Mouse (Mus musculus): ENCODE data around the gene Mroh2a.

The Mroh2a gene

DNA sequence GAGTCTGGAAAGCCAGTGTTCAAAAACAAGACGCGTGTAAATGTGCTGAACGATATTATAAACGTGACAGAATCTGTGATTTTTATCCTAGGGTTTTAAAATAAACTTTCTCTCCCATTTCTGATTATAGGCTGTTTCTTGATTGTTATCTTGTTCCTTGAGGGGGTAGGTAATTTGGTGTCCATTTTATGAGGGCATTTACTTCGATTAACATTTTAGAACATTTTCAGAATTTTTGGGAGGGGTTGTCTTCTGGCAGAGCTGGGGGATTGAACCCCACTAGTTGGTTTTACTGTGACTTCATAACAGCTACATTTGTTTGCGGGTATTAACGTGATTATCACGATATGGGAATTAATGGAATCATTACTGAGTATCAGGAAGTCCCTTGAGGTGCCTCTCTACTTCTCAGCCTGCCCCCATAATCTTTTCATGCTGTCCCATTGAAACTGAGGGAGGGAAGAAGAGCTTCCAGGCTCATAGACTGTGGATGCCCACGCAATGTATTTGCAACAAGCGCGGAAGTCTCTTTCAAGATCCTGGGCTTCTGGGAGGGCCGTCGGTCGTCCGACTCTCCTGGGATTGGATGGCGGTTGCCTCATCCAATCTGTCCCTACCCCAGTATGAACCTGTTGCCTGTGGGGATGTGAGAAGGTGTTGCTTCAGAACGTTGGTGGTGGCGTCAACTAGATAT is 51.2 kb downstream of the Mroh2a start:
- peak; percentile 95 for DNase-seq

DNA sequence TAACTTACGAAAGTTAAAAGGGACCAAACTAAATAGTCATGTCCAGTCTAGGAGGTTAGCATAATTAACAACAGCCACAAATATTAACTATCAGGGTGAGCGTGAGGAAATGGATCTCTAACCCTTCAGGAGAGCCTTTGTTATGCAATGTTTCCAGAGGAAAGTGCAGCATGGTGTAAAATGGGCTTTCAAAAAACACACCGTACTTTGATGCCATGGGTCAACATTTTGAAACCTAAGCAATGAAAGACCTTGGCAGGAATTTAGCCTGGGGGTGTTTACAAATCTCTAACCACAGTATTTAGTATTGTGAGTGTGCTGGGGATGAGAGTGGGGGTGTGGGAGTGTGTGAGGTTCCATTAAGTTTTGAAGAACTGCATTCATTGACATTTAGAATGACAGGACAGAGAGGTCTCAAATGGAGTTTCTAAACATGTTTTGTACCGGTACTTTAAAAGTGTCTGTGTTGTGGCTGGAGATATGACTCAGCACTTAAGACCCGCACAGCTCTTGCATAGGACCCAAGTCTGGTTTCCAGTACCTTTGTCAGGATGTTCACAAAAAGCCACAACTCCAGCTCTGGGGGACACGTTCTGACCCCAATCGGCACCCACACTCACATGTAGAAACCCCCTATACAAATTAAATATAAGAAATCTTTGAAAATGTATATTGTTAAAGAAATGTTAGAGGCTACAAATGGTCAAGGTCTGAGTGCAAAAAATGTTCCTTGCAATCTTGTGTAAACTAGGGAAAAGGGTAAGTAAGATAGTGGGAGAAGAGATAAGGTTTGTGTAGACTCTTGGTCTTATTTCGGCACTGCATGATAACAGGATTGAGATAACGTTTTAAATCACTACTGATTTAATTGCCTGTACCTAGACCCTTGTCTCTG is 52.6 kb downstream of the Mroh2a start:
- DNase-seq = peak; percentile 89

DNA sequence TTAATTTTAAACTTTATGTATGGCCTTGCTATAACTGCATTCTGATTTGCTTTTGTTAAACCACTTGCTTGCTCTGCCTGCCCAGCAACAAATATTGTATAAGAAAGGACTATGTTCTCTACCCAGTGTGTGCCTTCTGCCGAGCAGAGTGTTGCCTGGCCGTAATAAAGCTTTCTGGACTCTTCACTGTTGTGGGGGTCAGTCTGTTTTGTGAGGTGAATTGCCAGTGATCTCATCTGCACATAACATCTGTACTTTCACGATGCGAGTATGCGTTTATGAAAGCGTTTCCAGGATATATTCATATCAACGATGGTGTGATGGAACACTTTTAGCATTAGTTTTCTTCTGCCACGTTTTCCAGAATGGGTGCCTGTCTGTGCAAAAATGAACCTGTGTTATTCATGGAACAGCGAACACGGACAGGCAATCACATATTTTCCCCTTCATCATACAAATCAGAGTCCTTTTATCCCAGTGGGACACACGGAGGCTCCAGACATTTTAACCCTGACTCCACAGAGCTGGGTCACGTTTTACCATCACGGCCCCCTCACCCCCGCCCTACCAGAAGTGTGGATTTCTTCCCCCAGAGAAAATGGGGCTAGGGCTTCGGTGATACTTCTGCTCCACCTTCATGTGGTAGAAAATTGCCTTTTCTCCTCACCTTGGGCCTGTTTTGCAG is 53.4 kb downstream of the Mroh2a start:
- peak; percentile 91 for DNase-seq

DNA sequence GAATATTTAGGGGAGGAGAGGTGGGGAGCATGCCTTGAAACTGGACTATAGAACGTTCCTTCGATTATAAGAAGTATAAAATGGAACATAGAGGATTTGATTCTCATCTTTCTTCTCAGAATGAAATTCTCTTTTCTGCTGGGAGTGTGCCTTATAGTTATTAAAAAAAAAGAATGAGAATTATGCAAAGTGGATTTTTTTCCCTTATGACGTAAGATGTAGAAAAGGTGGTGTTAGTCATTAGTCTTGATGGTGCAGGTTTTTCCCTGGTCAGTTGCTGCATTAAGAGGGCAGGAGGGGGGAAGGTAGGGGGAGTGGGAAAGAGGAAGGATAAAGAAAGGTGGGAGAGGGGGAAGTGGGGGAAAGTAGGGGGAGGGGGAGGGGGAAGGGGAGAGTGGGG is 55.5 kb downstream of the Mroh2a start:
- DNase-seq = no peak

DNA sequence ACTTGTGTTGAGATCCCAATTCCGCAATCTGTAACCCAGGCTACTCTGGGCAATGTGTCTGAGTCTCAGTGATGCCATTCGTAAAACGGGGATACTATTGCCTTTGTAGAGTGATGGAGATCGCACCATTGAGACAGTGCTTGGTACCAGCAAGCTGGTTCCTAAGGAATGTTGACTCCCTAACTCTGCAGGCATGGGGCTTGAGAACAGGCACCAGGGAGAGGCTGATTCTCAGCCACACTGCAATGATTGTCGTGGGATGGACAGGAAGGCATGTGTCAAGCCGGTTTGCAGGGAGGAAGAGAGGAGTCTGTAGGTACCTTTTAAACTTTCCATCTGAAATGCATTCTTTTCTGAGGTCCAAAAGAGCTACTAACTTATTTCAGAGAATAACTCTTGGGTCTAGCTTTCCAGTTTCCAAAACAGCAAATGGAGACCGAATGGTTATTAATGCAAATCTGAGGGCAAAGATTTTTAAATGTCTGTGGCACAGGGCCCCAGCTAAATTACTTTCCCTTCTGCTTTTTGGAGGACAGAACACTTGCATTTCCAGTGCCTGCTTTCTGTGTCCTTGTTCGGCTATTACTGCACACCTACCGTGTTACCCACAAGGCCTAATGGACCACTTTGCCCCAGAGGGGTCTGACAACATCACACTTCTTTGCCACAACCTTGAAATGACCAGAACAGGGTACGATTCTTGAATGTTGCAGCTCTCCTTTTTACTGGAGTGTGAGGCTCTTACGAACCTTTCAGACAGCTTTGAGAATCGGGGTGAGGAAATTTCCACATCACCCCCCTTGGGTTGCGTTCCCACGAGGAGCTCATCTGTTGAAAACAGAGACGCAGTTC is 56.8 kb downstream of the Mroh2a start:
- DNase-seq = peak; percentile 93

DNA sequence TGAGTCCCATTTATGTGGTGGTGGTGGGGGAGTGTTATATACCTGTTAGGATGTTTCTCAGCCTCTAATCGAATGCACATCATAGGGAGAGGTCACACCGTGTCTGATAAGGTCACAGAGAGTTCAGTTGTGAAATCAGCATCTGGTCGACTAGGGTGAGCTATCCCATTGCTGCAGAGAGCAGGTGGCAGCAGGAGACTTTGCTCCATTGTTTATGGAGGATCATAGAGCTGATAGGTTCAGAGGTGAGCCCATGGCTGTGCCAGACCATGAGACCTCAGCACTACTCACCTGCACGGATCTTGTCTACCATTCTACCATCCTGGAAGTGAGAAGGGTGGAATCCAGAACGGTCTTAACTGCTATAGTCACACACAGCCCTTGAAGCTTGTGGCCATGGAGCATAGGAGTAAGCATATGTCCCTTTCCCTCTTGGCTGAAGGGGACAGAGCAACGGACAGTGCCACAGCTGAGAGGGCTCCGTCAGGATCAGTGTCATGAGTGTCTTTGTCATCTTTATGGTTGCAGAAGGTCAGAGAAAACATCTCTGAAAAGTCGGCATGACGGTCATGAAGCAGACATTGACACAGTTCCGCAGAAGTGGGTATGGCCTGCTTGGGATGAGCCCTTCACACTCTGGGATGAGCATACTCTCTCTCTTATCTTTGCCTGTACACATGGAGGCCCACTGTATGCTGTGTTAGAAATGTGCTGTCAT is 57.6 kb downstream of the Mroh2a start:
- DNase-seq = peak; percentile 91

DNA sequence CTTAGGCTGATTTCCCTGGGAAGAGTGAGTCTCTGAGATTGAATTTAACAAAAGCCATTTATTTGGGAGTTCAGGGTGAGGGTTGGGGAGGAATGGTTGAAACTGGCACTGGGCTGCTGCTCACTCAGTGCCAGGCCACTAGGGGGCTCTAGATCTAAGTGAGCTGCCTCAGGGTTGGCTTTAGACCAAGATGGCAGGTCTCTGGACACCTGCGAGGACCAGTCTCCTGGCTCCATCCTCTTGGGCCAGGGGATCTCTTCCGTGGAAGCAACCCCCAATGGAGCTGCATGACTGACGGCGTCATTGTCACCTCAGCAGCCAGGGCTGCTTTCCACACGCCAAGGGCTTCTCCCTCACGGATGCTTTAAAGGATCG is 58.1 kb downstream of the Mroh2a start:
- DNase-seq = peak; percentile 95

DNA sequence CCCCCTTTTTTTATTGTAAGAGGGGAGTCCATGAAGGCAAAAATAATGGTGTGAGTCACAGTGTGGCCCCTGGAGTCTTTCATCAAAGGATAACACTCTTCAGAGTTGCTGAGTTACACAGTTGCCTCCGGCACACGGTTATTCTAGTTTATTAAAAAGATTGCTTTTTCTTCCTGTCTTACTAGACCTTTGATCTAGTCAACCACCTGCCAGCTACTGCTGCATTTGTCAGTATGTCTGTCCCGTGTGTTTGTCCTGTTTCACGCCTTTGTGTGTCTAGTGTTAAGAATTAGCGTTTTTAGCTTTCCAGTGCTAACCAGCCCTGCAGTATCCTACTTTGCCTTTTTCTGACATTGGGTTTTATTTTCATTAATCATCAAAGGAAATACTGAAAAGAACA is 58.9 kb downstream of the Mroh2a start:
- DNase-seq = no peak

DNA sequence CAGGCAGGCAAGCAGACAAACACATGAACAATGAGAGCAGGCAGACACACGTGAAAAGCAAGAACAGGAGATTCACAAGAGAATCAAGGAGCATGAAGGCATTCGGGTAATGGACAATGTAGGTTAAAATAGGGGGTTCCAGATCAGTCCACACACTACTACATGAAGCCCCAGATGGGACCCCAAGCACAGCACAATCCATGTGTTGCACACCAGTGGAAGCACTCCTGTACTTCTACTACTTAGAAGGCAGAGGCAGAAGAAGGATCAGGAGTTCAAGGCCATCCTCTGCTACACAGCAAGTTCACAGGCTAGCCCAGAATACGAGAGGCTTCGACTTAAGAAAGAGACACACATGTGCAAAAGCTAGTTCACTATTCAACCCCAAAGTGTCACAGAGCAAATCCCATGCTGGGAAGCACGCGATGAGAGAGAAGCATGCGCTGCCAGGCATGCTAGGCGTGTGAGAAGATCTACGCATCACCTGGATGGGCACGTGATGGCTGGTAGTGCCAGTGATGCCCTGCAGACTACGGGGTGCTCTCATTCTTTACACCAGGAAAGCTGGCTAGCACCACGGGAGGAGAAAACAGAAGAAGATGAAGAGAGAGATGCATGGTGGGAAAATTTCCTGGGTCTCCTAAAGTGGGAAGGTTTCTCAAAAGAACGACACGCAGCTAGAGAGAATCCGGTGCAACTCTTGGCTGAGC is 59.5 kb downstream of the Mroh2a start:
- DNase-seq = peak; percentile 95

DNA sequence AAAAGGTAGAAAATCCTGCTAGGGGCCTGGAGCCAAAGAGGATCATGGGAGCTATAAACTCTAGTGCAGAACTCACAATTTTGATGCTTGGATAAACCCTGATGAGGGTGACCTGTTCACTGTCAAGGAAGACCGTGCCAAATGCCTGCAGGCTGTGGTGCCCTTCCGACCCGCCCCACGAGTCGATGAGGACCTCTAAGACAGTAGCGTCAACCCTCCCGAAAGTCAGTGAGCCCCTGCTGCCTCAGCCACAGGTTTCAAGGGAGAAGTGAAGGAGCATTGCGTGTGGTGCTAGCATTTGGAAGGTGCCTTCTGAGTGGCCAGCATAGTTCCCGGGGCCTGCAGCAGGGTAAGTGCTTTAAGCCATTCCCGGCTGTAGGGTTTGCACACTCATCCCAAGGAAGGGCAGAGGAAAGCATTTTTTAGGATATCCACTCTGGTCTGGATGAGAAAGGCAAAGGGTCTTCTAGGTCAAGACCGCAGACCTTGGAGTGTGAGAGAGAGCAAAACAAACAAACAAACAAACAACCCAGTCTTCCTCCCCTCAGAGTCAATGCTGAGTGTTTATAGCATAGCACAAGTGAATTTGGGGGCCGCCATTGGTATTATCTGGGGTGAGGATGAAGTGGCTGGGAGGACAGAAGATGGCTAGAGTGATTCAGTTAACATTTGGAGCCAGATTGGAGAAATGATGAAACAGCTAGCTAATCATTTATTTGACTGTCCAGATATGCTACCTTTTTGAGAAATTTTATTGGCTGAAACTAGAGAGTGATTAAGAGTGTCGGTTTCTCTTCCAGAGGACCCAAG is 60.3 kb downstream of the Mroh2a start:
- peak; percentile 91 for DNase-seq

DNA sequence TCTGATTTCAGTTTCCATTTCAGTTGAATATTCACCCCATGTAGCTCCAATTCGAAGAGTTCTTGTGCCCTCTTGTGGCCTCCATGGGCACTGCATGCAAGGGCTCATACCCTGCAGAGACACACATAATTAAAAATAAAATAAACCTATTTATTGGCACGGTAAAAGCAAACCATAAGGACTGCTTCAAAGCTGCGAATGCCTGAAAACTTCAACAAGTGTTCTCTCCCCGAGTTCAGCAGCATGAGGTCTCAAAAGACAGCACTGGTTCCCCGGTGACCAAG is 60.9 kb downstream of the Mroh2a start:
- DNase-seq = peak; percentile 93

DNA sequence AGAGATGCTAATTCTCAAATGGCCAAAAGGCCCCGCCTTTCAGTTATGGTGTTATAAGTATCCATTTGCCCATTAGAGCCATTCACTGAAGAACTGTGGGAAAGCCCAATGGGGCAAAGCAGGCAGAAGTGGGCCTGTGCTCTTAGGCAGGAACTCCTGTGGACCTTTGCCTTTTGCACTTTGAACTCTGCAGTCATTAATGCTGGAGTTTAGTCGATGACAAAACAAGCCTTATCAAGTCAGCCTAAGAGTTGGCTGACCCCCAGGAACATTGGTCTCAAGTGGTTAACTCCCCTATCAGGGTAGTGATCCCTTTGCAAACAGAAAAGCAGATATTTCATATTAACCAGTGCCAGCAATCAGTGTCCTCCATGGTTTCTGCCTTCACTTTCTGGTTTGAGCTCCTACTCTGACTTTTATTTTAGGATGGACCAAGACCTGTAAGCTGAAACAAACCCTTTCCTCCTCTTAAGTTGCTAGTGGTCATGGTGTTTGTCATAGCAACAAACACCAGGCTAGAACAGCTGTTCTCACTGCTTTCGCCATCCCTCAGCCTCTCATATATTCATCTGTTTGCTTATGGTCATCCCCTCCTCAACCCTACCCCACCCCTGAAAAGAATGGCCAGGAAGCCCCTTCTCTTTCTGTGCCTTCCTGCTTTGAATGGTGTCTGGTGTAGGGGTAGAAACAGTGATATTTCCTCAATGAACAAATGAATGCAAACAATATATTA is 61.4 kb downstream of the Mroh2a start:
- peak; percentile 92 for DNase-seq

DNA sequence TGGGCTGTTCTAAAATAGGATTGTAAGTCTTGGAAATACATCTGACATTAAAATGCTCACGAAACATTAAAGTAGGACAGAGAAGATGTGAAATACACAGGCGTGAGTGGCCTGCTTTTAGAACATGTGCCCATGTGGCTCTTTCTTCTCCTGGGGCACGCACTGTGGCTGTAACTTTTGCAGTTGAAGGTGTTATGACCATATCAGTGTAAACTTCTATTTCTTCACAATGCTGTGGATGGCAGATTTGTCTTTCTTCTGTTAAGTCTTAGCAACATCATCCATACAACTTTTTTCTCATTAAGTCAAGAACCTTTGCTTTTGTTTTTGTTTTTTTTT is 62.0 kb downstream of the Mroh2a start:
- peak; percentile 80 for DNase-seq

DNA sequence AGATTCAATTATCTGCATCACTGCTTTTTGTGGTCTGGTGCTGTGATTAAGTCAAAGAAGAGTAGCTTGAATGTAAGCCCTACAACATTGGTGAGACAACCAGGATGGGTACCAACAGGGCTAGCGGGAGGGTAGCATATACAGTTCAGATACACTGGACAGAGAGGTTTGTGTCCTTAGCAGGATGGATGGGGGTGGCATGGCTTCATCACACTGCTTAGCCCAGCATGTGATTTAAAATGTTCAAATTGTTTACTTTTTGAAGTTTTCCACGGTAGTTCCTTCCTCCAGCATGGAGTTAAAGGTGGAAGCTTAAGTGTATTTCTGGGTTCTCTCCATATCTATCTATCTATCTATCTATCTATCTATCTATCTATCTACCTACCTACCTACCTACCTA is 62.4 kb downstream of the Mroh2a start:
- no peak for DNase-seq

DNA sequence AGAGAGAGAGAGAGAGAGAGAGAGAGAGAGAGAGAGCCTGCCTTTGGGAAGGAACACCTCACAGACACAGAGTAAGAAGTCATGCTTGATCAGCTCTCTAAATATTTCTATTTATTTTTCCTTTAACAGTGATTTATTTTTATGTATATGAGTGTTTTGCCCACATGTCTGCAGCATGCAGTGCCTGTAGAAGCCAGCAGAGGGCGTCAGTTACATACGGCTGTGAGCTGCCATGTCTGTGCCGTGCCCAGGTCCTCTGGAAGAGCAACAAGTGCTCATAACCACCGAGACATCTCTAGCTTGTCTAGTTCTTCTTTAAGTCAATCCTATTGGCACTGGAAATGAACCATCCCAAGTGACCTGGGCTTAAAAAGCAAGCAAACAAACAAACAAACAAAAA is 63.1 kb downstream of the Mroh2a start:
- peak; percentile 91 for DNase-seq

DNA sequence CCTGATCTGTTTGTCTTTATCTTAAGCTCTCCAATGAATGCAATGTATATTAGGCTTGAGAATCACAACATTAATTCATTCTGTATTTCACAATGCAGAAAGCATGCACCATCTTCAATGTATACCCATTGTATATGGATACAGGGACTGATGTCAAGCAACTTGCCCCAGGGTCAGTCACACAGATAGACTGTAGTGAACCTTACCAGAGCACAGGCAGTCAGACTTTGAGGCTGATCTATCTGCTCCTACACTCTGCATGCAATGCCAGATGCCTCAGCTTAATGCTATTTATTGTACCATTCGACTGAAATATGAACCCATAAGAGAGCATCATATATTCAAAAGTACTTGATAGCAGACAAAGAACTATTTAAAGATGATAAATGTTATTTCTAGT is 63.7 kb downstream of the Mroh2a start:
- DNase-seq = no peak

DNA sequence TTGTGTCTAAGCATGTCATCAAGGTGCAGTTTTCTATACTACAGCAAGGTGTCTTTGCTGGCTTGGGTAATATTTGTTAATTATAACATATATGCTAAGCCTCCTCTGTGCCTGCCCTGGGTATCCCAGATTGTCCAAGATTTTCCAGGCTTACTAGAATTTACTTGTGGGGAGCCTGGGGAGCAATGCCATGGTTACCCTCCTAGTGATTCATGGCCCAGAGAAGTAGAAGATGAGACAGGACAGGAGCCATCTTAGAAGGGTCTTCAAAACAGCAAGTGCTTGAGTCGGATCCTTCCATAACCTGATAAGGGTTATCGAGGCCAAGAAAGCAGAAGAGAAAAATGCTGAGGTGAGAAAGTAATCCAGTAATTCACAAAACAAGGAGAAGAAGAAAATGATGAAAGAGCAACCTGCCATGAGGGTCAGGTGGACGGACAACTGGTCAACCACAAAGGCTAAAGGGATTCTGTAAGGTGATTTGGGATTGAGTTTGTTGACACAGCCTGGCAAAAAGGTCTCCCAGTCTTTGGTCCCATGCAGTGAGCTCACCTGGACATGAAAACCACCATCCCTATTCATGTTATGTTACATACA is 64.7 kb downstream of the Mroh2a start:
- peak; percentile 93 for DNase-seq

DNA sequence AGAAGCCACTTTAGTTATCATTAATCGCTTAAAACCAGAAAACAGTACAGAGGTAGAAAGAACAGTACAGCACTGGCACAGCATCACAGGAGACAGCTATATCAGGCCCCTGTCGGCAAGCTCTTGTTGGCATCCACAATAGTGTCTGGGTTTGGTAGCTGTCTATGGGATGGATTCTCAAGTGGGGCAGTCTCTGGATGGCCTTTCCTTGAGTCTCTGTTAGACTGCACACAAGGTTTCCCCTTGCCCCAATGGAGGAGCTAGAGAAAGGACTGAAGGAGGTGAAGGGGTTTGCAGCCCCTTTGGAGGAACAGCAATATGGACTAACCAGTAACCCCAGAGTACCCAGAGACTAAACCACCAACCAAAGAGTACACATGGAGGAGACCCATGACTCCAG is 65.3 kb downstream of the Mroh2a start:
- peak; percentile 87 for DNase-seq

DNA sequence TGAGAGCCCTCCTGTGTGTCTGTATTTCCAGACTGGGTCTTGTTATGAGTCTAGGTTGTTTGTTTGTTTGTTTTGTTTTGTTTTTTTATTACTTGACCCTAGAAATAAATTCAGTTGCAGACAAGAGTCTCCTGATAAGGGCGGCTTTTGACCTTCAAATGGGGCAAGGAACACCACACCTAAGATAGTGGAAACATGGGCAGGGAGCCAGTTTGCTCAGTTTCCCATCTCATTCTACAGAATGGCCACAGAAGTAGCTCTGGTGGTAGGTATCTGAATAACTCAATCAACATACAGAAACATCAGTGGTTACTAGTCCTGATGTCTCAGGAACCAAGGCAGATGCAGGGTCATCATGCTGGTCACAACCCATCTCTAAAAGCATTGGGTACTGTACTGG is 67.9 kb downstream of the Mroh2a start:
- peak; percentile 86 for DNase-seq

Measured in heart, adult 11 months (tissue).